Mouse (Mus musculus): ENCODE measurements around the gene Ptgs2. TPM values are rescaled to one million over a fixed set of nuclear protein-coding genes. Genes with fewer than 3 reads are reported as not detected.

Gene Ptgs2
- total RNA-seq, 1 experiment = 12.9 TPM

- no peaks in the 10 kb centered on the region for H3K9me3 ChIP-seq (ENCODE audit: control insufficient read depth, insufficient read depth, low read depth, low read length)
Measured at GRCm38 (mm10) chr1:150143578-150143977, 43.7 kb downstream of the Ptgs2 start.

GRCm38 (mm10) chr1:150145049-150145448 is 45.2 kb downstream of the Ptgs2 start:
- no peaks in the 10 kb centered on the region for H3K9me3 ChIP-seq (ENCODE audit: control insufficient read depth, insufficient read depth, low read depth, low read length)
- no peak overlapping the region for H3K9ac ChIP-seq (ENCODE audit: insufficient read depth, low read depth, low read length, poor library complexity, severe bottlenecking)
- H3K27ac ChIP-seq (ENCODE audit: insufficient read depth, low read depth, low read length, poor library complexity, severe bottlenecking) = no peak overlapping the region
- no peak for TF ChIP-seq MAFK (IDR thresholded peaks at IDR 0.05; ENCODE audit: insufficient read depth, low read depth, low read length)
- H3K36me3 ChIP-seq (ENCODE audit: control insufficient read depth, insufficient read depth, low read length, poor library complexity, severe bottlenecking) = no peaks in the 10 kb centered on the region
- H3K4me1 ChIP-seq (ENCODE audit: control insufficient read depth in 2 of 2, insufficient read depth in 2 of 2, low read length in 2 of 2, poor library complexity in 1 of 2) = no peaks in the 10 kb centered on the region
- no peak for DNase-seq (ENCODE audit: low read depth, low spot score)
- H3K4me3 ChIP-seq (ENCODE audit: insufficient read depth in 1 of 2, low read depth in 1 of 2, low read length in 2 of 2, poor library complexity in 1 of 2, severe bottlenecking in 1 of 2) = no peak overlapping the region
- in situ Hi-C loops (cut with MboI; ENCODE audit: low sequenced_read_pairs in 2 of 2, unreplicated experiment in 2 of 2) = no loop called here

More at GRCm38 (mm10) chr1:150143578-150143977, 43.7 kb downstream of the Ptgs2 start:
- no peaks in the 10 kb centered on the region for H3K4me1 ChIP-seq (ENCODE audit: control insufficient read depth in 2 of 2, insufficient read depth in 2 of 2, low read length in 2 of 2, poor library complexity in 1 of 2)
- TF ChIP-seq ZNF384 (IDR thresholded peaks at IDR 0.05; ENCODE audit: low read depth, low read length) (no peak), ZC3H11A (IDR thresholded peaks at IDR 0.05; ENCODE audit: borderline replicate concordance, low read depth, low read length) (no peak), MAFK (IDR thresholded peaks at IDR 0.05; ENCODE audit: insufficient read depth, low read depth, low read length) (no peak), CHD2 (IDR thresholded peaks at IDR 0.05; ENCODE audit: low read depth, low read length) (no peak)
- DNase-seq (ENCODE audit: low read depth, low spot score) = no peak
- no peaks in the 10 kb centered on the region for H3K36me3 ChIP-seq (ENCODE audit: control insufficient read depth, insufficient read depth, low read length, poor library complexity, severe bottlenecking)
- H3K4me3 ChIP-seq (ENCODE audit: insufficient read depth in 1 of 2, low read depth in 1 of 2, low read length in 2 of 2, poor library complexity in 1 of 2, severe bottlenecking in 1 of 2) = no peak overlapping the region
- in situ Hi-C loops (cut with MboI; ENCODE audit: low sequenced_read_pairs in 2 of 2, unreplicated experiment in 2 of 2) = no loop called here
- no peak overlapping the region for H3K9ac ChIP-seq (ENCODE audit: insufficient read depth, low read depth, low read length, poor library complexity, severe bottlenecking)
- H3K27ac ChIP-seq (ENCODE audit: insufficient read depth, low read depth, low read length, poor library complexity, severe bottlenecking) = no peak overlapping the region

DNA sequence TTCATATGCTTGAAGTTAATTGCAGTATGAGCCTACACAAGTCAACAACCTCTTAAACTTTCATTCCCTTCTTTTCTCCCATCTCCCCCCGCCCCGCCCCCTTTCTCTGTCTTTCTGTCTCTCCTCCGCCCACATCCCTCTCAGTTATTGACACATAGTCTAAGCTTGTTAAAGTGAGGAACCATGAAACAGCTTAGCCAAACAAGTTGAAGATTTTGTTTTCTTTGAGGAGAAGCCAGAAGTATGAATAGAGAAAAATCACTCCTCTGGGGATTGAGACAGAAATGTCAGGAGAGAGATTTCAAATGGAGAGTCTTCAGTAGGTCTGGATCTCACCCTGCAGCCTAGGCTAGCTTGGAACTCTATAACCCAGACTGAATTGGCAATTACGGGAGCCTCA is 47.4 kb downstream of the Ptgs2 start:
- Histone ChIP-seq H3K27ac (ENCODE audit: insufficient read depth, low read depth, low read length, poor library complexity, severe bottlenecking) (no peak overlapping the region), H3K4me1 (ENCODE audit: control insufficient read depth in 2 of 2, insufficient read depth in 2 of 2, low read length in 2 of 2, poor library complexity in 1 of 2) (no peaks in the 10 kb centered on the region), H3K9me3 (ENCODE audit: control insufficient read depth, insufficient read depth, low read depth, low read length) (no peaks in the 10 kb centered on the region), H3K4me3 (ENCODE audit: insufficient read depth in 1 of 2, low read depth in 1 of 2, low read length in 2 of 2, poor library complexity in 1 of 2, severe bottlenecking in 1 of 2) (no peak overlapping the region), H3K9ac (ENCODE audit: insufficient read depth, low read depth, low read length, poor library complexity, severe bottlenecking) (no peak overlapping the region), H3K36me3 (ENCODE audit: control insufficient read depth, insufficient read depth, low read length, poor library complexity, severe bottlenecking) (no peaks in the 10 kb centered on the region)
- in situ Hi-C loops (cut with MboI; ENCODE audit: low sequenced_read_pairs in 2 of 2, unreplicated experiment in 2 of 2) = no loop called here
- TF ChIP-seq CHD2 (IDR thresholded peaks at IDR 0.05; ENCODE audit: low read depth, low read length) (no peak), ZNF384 (IDR thresholded peaks at IDR 0.05; ENCODE audit: low read depth, low read length) (no peak), MAFK (IDR thresholded peaks at IDR 0.05; ENCODE audit: insufficient read depth, low read depth, low read length) (no peak), ZC3H11A (IDR thresholded peaks at IDR 0.05; ENCODE audit: borderline replicate concordance, low read depth, low read length) (no peak)
- DNase-seq (ENCODE audit: low read depth, low spot score) = no peak

GRCm38 (mm10) chr1:150151411-150151810 is 51.6 kb downstream of the Ptgs2 start:
- in situ Hi-C loops (cut with MboI; ENCODE audit: low sequenced_read_pairs in 2 of 2, unreplicated experiment in 2 of 2) = no loop called here
- no peak for TF ChIP-seq MAFK (IDR thresholded peaks at IDR 0.05; ENCODE audit: insufficient read depth, low read depth, low read length)
- no peak for TF ChIP-seq ZNF384 (IDR thresholded peaks at IDR 0.05; ENCODE audit: low read depth, low read length)
- TF ChIP-seq HCFC1 (IDR thresholded peaks at IDR 0.05; ENCODE audit: borderline replicate concordance, insufficient read depth, low read length) = no peak
- no peak for TF ChIP-seq CHD2 (IDR thresholded peaks at IDR 0.05; ENCODE audit: low read depth, low read length)
- no peak for TF ChIP-seq ZC3H11A (IDR thresholded peaks at IDR 0.05; ENCODE audit: borderline replicate concordance, low read depth, low read length)
- no peaks in the 10 kb centered on the region for H3K4me1 ChIP-seq (ENCODE audit: control insufficient read depth in 2 of 2, insufficient read depth in 2 of 2, low read length in 2 of 2, poor library complexity in 1 of 2)
- no peak overlapping the region for H3K9ac ChIP-seq (ENCODE audit: insufficient read depth, low read depth, low read length, poor library complexity, severe bottlenecking)
- no peaks in the 10 kb centered on the region for H3K36me3 ChIP-seq (ENCODE audit: control insufficient read depth, insufficient read depth, low read length, poor library complexity, severe bottlenecking)
- DNase-seq (ENCODE audit: low read depth, low spot score) = no peak
- no peak overlapping the region for H3K27ac ChIP-seq (ENCODE audit: insufficient read depth, low read depth, low read length, poor library complexity, severe bottlenecking)
- H3K9me3 ChIP-seq (ENCODE audit: control insufficient read depth, insufficient read depth, low read depth, low read length) = no peaks in the 10 kb centered on the region
- no peak overlapping the region for H3K4me3 ChIP-seq (ENCODE audit: insufficient read depth in 1 of 2, low read depth in 1 of 2, low read length in 2 of 2, poor library complexity in 1 of 2, severe bottlenecking in 1 of 2)

Other genes with a start within 250 kb of the Ptgs2 start
- 2.1 and 3.0 TPM in 2 replicates for gene Pla2g4a, start 138.7 kb upstream of the Ptgs2 start, total RNA-seq (2012; rRNA removed)
- gene Pdc, start 219.4 kb downstream of the Ptgs2 start, total RNA-seq (2012; rRNA removed) = not detected in 2 replicates

Data from ES-E14 (cell line).